Mouse (Mus musculus): Measurements from ENCODE around the gene Atg13.

The Atg13 gene

DNA sequence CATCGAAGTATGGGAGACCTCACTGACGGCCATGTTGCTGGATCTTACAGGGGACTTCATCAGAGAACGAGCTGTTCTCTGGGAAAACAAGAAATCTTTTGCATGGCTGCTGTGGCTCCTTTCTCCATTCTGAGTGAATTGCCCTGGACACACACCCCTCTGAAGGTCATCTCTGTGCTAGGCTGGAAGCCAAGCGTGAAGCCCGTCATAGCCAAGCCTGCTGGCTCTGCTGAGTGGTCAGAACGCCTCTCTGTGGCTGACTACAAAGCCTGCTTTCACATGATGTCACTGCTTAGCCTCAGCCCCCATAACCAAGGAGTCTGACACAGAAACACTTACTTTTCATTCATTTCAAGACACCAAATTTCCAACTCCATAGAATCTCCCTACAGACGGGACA, 20.9 kb downstream of the Atg13 start:
- DNase-seq, result no peak

DNA sequence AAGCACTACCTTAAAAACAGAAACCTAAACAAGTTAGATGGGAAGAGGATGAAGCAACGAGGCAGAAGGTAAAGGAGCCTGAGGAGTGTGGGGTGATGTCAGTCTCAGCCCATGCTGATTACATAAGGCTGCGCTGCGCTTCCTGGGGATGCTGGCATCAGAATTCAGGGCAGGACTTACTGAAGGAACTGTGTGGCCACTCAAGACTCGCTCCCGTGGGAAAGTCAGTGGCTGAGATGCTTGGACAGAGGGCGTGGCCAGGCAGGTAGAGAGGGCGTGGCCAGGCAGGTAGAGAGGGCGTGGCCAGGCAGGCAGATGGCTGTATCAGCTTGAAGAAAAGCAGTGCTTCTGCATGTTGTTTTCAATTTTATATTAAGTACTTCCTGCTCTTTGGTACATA, 26.5 kb downstream of the Atg13 start:
- DNase-seq, result peak; percentile 41

DNA sequence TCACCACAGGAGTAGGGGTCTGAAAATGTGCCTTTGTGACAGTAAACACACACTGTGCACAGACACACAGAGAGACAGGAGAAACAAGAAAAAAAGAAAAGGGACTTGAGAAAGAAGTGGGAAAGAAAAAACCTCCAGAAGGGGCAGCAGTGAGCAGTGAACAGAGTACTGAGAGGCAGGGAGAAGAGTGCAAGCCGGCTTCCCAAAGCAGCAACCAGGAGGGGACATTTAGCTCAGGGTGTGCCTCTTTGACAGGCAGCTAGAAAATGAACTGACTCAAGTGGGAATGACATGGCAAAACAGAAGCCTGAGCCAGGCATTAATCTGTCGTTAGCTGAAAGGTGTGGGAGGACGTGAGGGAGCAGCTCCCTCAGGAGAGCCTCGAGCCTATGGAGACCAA, 27.5 kb downstream of the Atg13 start:
- peak; percentile 56 for DNase-seq

DNA sequence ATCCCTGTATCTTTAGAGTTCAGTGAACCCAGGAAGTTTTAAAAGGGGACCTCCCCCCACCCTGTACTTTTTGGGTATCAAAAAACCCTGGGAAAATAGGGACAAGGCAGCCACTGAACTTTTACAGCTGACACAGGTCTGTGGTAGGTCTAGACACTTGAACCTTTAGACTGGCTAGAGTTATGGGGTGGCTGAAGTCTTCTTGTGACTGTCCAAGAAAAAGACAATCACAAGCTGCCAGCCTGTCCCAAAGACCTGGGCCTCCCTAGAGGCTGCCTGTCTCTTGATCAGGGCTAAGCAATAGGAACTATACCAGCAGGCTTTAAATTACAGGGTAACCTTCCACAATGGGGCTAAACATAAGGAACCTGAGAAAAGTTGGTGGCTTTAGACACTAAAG, 33.4 kb downstream of the Atg13 start:
- DNase-seq, result no peak

DNA sequence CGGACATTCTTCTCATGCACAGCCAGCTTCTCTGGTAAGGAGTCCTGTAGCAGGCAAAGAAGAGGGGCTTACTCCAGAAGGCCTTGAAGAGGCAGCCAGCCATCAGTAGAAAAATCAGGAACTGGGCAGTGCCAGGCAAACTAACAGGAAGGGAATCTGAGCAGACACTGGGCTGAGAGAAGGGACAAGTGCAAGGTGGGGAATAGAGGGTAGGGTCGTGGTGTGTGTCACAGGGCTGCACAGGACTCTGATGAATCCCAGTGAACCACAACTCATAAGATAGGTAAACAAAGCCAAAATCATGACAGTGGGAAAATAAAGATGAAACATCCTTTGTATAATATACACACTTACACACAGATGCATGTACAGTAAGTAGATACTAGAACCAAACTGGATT, 34.0 kb downstream of the Atg13 start:
- no peak for DNase-seq

DNA sequence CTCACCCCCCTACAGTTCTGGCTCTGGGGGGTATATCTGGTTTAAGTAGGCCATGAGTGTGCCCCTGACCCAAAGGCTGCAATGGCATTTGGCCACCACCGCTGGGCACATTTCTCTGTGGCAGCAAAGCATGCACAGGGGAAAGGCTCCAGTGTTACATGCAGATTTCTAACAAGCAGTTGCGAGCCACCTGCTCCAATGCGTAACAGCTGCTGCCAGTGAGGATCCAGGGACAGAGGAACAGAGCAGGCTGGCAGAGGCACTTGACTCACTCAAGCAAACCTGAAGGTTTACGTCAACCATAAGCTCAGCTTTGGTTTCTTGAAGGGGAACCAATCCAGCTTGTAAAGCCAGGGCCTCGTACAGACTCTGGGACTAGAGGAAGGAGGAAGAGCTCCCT, 35.5 kb downstream of the Atg13 start:
- DNase-seq, result no peak

DNA sequence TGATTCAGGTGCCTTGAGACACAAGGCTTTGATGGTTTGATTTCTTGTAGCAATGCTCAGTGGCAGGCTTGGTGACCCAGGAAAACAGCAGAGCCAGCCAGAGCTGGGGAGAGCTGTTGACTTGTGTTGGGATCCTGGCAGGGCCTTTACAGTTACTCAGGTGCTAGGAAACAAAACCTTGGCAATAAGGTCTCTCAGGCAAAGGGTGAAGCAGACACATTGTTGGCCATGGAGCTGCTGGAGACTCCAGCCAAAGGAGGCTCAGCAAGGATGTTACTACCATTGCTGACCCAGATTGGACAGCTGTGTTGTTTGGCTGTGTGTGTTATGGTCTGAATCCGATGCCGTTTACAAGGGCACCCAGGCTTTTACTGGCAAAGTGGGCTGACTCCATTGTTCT, 36.8 kb downstream of the Atg13 start:
- no peak for DNase-seq

DNA sequence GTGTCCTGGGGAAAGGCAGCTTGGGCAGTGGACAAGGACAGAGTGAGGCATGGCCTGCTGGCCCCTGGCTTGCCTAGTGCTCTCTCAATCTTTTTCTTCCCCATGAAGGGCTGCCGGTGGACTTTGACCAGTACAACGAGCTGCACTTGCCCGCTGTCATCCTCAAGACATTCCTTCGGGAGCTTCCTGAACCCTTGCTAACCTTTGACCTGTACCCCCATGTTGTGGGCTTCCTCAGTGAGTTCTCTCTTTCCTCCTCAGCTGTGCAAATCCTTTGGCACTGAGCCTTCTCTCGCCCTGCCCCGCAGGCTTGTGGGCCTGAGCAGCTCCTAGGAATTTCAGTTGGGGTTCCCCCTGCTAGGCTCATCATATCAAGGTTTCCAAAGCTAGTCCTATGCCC, 40.3 kb downstream of the Atg13 start:
- no peak for DNase-seq

DNA sequence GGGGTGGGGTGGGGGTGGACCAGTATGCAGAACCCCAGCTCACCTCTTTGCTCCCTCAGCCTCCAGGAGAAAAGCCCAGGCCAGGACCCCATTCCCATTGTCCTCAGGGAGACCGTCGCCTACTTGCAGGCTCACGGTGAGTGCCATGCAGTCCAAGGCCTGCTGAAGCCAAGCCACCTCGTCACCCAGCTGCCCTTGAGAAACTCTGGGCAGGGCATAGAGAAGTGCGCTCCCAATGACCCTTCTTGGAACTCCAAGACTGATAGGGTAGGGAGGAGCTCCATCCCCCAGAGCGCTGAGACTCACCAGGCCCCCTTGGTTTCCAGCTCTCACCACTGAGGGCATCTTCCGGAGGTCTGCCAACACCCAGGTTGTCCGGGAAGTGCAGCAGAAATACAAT, 41.0 kb downstream of the Atg13 start:
- DNase-seq, result no peak

DNA sequence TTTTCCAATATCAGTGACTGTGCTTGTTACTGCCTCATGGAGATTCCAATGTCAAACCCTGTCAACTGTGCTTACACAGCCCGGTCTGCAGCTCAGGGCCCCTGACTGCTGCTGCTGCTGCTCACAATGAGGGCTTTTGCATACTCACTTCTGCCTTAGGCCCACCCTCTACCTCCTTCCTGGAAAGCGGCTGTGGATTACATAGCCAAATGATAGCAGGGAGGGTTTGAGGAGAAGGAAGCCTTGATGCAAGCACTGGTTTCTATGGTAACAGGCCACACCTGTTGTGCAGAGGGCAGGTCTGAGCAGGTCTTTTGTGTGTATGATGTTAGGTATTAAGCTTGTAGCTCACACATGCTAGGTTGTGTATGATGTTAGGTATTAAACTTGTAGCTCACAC, 42.6 kb downstream of the Atg13 start:
- no peak for DNase-seq

DNA sequence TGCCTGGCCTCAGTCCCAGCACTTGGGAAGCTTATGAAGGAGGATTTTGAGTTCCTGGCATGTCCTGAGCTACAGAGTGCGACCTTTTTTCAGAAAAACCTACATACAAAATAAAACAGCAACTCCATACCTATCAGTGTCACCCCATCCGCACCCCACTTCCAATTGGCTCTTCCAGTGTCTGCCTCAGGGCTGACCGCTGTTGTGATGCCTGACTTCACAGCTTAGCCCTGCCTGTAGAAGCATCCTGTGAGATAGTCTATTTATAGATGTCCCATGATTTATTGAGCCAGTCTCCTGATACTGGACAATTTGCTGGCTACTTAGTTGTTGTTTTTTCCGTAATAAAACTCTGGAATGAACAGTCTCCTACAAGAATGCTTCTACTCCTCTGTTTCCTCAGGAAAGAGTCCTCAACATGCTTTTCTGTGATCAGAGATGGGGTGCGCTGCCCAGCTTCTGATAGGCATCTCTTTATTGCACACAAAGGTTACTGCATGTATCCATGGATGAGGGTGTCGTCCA, 43.9 kb downstream of the Atg13 start:
- DNase-seq, result no peak

DNA sequence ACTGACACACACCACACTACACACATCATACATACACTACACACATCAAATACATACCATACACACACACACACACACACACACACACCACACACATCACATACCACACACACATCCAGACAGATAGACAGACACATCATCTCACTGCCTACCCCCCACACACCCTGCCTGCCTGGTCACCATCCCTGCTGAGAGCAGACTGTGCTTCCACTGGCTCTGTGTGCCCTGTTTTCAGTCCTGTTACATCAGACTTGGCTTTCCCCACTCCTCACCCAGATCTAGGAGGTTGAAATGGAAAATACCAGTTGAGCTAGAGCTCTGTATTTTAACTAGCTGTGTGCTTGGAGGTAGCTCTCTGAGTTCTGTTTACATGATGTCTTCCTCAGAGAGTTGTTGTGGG, 45.6 kb downstream of the Atg13 start:
- no peak for DNase-seq

DNA sequence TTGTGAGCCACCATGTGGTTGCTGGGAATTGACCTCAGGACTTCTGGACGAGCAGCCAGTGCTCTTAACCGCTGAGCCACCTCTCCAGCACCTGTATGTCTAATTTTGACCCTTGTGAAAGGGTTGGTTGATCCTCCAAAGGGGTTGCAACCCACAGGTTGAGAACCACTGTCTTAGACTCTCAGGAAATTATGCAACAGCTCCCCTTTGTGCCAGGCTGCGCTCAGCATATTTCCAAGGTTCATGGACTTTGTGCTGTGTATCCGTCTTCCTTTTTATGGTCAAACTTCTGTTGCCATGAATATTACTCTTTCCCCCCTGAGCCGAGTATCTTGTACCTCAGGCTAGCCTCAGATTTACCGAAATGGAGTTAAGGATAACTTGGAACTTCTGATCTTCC, 49.4 kb downstream of the Atg13 start:
- no peak for DNase-seq

DNA sequence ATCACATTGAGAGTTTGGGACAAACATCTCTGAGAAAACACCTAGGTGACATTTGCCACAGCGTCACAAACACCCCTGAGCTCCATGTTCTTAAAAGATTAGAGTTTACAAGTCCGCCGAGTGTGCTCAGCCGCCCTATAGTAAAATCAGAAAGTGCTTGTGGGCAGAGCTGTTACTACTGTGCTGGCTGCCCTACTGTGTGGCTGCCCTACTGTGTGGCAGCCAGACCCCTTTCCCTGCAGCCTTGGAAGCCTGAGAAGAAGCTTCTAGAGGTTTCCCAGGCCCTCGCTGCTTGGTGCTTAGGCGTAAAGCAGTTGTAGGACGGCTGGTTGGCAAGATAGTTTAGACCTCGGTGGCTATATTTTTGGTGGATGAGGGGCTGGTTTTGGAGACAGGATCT, 50.7 kb downstream of the Atg13 start:
- DNase-seq, result no peak

DNA sequence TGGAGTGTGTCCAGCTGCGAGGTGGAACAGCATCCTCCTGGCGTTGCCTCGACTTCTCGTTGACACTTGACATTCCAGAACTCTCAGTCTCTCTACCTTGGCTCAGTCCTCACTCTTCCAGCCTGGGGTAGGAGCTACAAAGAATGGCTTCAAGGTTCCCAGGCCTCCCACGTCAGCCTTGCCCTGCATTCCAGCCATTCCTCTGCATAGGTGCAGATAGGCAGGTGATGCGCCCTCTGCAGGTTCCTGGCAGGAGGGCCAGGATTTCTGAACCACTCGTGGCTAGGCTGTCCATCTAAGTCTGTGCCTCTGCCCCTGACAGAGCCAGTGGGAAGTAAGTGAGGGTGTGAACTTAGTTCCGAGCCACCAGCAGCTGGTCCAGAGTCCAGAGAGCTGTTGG, 53.6 kb downstream of the Atg13 start:
- DNase-seq, result no peak

DNA sequence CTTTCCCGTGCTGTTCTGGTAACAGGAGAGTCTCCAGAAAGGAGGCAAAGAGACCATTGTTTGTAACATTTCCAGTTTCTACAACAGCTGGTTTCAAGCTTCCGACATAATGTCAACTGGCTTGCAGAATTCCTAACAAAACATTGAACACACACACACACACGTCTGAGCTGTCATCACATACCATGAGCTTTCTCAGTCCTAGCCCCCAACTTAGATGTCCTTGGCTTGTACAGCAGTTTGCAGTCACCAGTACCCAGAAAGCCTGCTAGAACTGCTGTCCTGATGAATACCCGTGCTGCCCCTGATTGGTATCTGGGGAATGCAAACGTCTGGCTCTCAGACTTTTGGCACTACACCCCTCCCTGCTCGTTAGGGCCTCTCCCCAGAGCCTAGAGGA, 54.5 kb downstream of the Atg13 start:
- DNase-seq, result no peak

DNA sequence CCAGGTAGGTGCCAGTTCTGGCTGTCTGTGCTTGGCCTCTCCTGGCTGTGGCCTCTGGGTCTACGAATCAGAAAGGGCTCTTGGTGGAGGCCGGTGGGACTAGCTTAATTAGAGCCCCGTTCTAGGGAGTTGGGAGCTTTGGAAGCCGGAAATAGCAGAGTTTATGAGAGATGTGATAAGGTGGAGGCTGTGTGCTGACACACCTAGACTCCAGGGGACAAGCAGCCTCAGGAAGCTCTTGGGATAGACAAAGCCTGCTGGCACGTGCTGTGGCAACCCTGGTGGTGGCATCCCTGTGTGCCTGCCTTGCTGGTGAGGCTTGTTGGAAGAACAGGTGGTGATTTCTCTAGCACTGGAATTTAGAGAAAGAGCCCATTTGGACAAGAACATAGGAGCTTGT, 55.0 kb downstream of the Atg13 start:
- DNase-seq, result no peak

DNA sequence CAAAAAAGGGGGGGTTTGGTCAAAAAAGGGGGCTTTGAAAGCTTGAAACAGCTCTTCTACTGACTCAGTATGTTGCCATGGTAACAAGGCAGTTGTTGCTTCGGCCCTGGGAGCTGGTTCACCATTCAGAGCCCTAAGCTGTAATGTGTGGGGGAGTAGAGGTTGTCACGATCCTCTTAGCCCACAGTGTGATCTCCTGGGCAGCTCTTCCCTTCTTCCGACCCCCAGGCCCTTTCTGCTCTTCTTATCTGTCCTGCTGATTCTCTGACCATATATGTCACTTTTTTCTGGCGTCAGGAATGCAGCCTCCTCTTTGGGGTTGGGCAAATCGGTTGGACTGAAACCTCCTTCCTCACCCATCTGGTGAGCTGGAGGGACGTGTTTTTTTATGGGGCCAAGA, 57.5 kb downstream of the Atg13 start:
- DNase-seq, result no peak

DNA sequence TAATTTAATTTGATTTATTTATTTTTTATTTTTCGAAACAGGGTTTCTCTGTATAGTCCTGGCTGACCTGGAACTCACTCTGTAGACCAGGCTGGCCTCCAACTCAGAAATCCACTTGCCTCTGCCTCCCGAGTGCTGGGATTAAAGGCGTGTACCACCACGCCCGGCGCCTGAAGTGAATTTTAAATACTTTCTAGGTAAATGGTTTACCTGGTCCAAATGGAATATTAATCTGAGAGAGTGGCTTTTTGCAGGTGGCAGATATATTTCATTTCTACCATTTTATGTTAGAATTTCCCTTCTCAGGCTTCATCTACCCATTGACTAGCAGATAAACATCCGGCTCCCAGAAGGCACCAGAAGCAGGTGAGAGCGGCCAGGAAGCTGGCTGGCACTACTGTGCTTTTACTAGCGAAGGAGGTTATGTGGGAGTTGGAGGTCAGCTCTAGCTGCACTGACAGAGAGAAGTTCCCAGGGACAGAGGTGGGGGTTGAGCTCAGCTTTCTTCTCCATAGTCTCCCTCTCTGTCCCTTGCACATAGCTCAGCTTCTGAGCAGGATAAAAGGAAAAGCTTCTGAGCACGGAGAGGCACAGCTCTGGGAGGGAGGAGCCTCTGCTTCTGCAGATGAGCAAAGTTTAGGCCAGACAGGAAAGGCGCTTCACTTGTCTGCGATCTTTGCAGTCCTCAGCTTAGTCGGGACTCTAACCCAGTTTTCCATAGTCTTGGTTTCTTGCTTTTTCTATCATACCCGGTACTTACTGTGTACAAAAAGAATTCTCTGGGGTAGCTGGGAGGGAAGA, 58.7 kb downstream of the Atg13 start:
- no peak for DNase-seq

DNA sequence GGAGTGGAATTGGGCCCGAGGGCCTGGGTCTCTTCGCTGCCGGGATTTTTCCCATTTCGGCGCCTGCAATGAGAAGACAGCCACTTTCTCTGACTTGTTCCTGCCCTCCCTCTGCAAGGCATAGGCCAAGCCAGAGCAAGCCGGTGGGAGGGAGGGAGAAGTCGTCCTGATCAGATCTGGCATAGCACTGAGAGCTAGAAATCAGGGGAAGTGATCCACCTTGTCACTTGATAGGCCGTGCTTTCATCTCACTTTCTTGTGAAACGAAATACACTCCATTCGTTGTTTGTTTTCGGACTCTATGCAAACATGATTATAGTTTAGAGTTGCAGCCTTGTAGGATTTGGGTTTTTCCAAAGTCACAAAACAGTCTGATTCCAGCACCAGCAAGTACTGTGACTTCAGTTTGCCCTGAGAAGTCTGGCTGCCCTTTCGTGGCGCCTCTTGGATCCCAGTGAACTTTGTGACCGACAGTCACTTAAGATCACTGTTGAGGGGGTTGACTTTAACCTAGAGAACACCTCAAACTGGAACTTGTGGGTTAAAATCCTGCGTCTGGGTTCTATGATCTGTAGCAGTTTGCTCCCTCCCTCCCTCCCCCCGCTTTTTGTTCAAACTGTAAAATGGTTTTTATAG, 59.9 kb downstream of the Atg13 start:
- DNase-seq, result no peak

DNA sequence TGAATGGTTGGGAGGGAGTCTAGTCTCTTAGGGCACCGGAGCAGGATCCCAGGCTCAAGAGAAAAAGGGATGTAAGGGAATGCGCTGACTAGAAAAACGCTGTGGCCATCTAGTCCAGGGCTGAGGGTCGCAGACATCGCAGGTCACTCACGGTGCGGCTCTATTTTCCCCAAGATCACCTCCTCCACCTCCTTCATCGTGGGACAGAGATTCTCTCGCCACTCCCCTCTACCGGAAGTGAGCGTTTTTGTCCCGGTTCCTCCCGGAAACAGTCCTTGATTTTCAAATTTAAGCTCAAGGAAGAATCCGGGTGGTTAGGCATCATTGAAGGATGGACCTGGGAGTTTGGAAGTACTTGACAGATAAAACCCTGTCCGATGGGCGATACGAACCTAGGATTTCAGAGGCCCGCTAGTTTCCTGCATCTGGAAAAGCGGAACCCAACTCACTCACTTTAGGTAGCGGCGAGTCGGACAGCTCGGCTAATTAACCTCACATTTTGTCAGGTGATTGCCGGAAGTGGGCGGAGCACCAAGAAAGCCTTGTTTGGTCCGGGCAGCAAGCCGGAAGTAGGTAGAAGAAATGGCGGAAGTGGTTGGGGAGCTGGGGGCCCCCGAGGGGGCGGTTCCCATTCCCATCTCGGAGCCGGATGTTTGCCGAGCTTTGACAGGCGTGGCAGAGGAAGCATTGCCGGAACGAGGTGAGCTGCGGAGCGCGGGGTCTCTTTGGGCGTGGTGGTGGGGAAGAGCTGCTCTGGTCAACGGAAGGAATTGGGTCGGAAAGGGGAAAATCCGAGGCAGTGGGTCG, 60.6 kb downstream of the Atg13 start, which contains the start of the genes Zfp408 and Arhgap1:
TSS of gene Zfp408 (minus strand) at position 239 of the 807 bp plus-strand sequence.
TSS of gene Arhgap1 (plus strand) at position 308 of the 807 bp plus-strand sequence.
- DNase-seq, result peak; percentile 97

DNA sequence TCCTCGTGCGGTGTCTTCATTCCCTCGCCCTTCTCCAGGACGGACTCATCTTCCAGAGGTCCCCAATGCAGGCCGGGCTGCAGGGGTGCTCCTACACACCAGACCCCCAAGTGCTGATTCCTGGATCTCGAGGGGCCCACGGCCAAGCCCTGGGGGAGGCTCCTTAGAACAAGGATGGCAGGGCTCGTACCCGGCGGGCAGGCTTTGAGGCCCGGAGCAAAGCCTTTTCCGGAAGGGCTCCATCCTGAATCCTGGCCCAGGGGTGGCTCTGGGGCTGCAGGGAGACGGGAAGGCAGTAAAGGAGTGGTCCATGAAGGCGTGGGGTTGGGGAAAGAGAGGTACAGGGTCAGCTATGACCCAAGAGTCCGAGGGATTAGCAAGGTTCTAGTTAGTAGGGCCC, 61.2 kb downstream of the Atg13 start:
- no peak for DNase-seq

DNA sequence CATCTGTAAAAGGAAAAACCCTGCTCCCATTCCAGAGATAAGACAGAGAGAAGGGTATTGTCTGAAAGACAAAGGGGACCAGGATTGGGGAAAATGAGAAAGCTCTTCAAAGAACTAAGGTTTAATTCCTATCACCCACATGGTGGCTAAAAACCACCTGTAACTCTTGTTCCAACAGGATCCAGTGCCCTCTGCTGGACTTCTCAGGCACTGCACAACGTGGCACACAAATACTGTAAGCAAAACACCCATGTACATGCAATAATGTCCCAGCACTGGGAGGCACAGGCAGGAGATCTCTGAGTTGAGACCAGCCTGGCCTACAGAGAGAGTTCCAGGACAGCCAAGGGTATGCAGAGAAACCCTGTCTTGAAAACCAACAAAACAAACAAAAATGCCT, 63.6 kb downstream of the Atg13 start:
- DNase-seq, result peak; percentile 71

DNA sequence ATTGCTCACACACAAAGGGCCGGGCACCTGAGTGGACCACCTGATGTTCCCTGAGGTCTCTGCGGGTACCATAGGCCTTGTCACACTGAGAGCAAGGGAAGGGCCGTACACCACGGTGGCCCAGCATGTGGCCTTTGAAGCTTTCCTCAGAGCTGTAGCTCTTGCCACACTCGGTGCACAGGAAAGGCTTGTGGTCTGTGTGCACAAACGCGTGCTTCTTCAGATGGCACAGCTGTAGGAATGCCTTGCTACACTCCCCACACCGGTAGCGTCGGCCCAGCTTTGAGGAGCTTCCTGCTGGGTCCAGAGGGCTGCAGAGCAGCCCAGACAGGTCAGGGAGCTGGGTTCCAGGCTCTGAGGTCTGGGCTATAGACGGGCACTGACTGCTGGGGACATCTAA, 64.6 kb downstream of the Atg13 start:
- DNase-seq, result no peak

All from cerebellum, adult 9-10 months (tissue).